Mouse (Mus musculus): Measurements from ENCODE around the gene Pelo. TPM values are rescaled to one million over a fixed set of nuclear protein-coding genes. Genes with fewer than 3 reads are reported as not detected.

The Pelo gene
- polyA plus RNA-seq, 1 experiment, result not detected

DNA sequence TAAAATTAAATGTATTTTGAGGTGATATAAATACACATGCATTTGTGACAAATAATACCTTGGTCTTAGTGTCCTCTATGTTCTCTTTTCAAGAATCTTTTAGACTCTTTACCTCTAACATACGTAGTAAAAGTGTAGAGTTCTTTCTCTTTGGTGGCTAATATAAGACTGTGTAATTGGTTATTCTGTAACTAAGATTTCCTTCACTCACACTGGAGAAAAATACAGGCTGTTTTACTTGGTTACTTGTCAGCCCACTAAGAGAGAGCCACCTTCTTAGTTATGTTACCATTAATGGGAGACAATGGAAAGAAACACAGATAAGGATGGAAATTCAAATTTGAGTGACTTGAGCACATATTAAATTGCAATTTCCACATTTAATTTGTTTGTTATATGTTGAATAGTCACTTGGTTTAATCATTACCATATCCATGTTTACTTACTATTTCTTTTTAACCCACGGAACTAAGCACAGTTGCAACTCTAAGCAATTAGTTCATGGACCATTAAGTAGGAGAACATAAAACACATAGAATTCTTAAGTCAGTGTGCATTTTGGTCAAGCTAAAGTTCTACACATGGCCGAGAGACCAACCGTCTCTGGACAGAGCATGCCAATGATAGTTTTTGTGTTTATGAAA lies 22.5 kb downstream of the Pelo start:
- WGBS, result 87% methylated on average over 4 of the region's 4 CpGs
- Histone ChIP-seq H3K27ac (ENCODE audit: insufficient read depth, low read depth, low read length) (no peak overlapping the region), H3K4me3 (ENCODE audit: insufficient read depth, low read depth, low read length) (no peak overlapping the region), H3K4me1 (ENCODE audit: control insufficient read depth, insufficient read depth, low read length) (no peaks in the 10 kb centered on the region)
- TF ChIP-seq CTCF (IDR thresholded peaks at IDR 0.05; ENCODE audit: insufficient read depth, low read depth, low read length), result no peak
- TF ChIP-seq POLR2A (IDR thresholded peaks at IDR 0.05; ENCODE audit: insufficient read depth, low read depth, low read length), result no peak

DNA sequence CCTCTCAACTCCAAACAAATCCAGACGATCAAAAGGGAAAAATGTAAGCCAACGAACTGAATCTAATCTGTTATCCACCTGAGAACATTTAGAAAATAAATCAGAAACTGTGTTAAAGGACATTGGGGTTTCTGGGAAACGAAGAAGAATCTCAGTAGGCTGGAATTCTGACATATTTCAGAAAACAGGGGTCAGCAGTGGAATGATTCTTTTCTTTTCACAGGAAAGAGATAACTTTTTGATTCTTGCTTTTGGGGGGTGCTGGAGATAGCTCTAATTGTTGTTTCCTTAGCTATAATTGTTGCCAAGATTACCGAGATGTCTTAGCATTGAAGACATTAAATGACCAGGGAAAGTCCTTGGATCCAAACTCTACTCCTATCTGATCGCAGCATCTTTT lies 32.4 kb downstream of the Pelo start:
- WGBS, result 81% methylated on average over 5 of the region's 5 CpGs
- TF ChIP-seq POLR2A (IDR thresholded peaks at IDR 0.05; ENCODE audit: insufficient read depth, low read depth, low read length), result no peak
- no peak for TF ChIP-seq CTCF (IDR thresholded peaks at IDR 0.05; ENCODE audit: insufficient read depth, low read depth, low read length)
- Histone ChIP-seq H3K4me1 (ENCODE audit: control insufficient read depth, insufficient read depth, low read length) (no peaks in the 10 kb centered on the region), H3K27ac (ENCODE audit: insufficient read depth, low read depth, low read length) (no peak overlapping the region), H3K4me3 (ENCODE audit: insufficient read depth, low read depth, low read length) (no peak overlapping the region)

DNA sequence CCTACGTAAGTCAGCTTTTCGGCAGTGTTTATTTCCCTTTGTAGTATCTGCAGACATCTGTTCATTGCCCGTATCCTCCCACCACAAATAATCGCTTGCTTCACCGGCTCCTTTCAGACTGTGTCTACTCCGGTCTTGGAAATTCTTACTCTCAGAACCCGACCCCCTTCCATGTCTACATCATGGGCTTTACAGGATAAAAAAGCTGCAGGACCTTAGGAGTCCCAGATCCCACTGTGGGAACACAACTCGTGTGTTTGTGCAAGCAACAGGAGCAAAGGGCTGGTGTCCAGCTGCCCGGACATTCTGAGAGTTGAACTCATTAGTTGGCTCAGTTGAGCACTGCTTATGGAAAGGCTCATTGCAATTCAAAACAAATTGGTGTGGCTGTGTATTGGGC lies 35.2 kb downstream of the Pelo start:
- no peaks in the 10 kb centered on the region for H3K4me1 ChIP-seq (ENCODE audit: control insufficient read depth, insufficient read depth, low read length)
- WGBS, result 9% methylated on average over 9 of the region's 9 CpGs
- no peak overlapping the region for H3K27ac ChIP-seq (ENCODE audit: insufficient read depth, low read depth, low read length)
- H3K4me3 ChIP-seq (ENCODE audit: insufficient read depth, low read depth, low read length), result no peak overlapping the region
- TF ChIP-seq POLR2A (IDR thresholded peaks at IDR 0.05; ENCODE audit: insufficient read depth, low read depth, low read length) (no peak), CTCF (IDR thresholded peaks at IDR 0.05; ENCODE audit: insufficient read depth, low read depth, low read length) (no peak)

DNA sequence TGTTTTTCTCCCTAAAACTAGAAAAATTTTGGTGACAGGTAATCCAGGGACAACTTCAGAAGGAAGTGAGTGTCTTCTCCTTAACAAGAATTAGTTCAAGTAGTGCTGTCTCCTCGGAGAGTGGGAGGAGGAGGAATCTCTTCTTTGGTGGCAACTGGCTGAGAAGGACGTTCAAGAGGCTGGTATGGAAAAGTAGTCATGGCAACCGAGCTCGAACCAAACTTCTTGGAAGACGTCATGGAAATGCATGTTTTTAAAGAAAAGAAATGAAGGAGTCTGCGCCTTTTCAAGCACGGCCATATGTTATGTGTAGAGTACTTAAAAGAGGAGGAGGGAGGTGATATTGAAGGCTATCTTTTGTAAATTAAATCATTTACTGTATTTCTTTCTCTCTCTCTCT lies 37.4 kb downstream of the Pelo start:
- 48% methylated on average over 7 of the region's 7 CpGs for WGBS
- TF ChIP-seq POLR2A (IDR thresholded peaks at IDR 0.05; ENCODE audit: insufficient read depth, low read depth, low read length), result no peak
- TF ChIP-seq CTCF (IDR thresholded peaks at IDR 0.05; ENCODE audit: insufficient read depth, low read depth, low read length), result no peak
- Histone ChIP-seq H3K4me3 (ENCODE audit: insufficient read depth, low read depth, low read length) (no peak overlapping the region), H3K27ac (ENCODE audit: insufficient read depth, low read depth, low read length) (no peak overlapping the region), H3K4me1 (ENCODE audit: control insufficient read depth, insufficient read depth, low read length) (no peaks in the 10 kb centered on the region)

DNA sequence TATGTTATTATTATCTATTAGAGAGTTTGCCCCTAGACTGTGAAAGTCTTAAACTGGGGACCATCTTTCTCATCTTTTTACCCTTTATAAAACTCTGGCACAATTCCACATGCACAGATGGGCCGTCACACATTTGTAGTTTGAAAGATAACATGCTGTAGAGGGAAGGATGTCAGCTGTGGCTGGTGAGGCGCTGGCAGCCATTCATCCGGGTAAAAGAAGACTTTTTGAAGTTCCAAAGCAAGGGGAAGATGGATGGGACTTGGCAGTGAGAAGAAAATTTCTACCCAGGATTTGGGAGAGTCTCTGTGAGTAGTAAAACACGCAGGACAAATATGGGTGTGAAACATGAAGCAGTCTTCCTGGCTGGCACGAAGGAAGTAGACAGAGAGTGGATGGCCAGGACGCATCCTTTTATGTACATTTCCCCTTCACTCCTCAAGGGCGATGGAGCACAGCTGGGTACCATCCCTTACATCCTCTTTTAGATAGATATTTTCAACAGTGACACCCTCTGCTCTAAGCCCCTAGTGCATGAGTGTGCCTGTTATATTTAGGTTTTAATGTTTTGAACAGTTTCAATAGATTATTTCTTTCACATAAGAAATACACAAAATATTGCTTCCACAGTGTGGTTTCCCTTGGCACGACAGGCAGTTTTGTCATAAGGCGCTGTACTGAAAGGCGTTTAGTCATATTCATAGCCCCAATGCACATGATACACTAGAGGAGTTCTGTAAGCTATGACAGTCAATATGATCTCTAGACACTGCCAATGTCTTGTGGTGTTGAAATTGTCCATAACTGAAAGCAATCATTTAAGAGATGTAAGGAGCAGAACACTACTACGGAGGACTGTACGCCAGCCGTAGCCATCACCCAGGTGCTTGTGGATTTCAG lies 39.1 kb downstream of the Pelo start:
- no peaks in the 10 kb centered on the region for H3K4me1 ChIP-seq (ENCODE audit: control insufficient read depth, insufficient read depth, low read length)
- 87% methylated on average over 13 of the region's 13 CpGs for WGBS
- no peak overlapping the region for H3K27ac ChIP-seq (ENCODE audit: insufficient read depth, low read depth, low read length)
- TF ChIP-seq POLR2A (IDR thresholded peaks at IDR 0.05; ENCODE audit: insufficient read depth, low read depth, low read length) (no peak), CTCF (IDR thresholded peaks at IDR 0.05; ENCODE audit: insufficient read depth, low read depth, low read length) (no peak)
- H3K4me3 ChIP-seq (ENCODE audit: insufficient read depth, low read depth, low read length), result no peak overlapping the region

DNA sequence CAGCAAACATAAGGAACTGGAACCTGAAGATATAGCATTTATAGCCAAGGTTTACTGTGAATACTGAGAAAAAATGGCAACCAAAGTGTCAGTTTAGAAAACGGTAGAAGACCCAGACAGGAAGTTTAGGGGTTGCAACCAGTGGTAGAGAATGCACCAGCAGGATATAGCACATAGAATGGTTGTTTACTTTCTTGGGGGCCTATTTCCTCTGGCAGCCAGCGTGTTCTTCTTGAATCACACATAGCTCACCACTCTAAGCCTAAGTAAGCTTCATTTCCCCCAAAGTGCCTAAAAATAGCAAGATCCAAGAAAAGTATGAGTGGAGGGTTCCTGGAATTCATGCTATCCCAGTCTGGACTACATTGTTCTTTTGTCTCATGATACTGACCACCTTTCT lies 47.3 kb downstream of the Pelo start:
- TF ChIP-seq POLR2A (IDR thresholded peaks at IDR 0.05; ENCODE audit: insufficient read depth, low read depth, low read length) (no peak), CTCF (IDR thresholded peaks at IDR 0.05; ENCODE audit: insufficient read depth, low read depth, low read length) (no peak)
- H3K27ac ChIP-seq (ENCODE audit: insufficient read depth, low read depth, low read length), result no peak overlapping the region
- H3K4me1 ChIP-seq (ENCODE audit: control insufficient read depth, insufficient read depth, low read length), result no peaks in the 10 kb centered on the region
- H3K4me3 ChIP-seq (ENCODE audit: insufficient read depth, low read depth, low read length), result no peak overlapping the region
- WGBS, result 64% methylated on average over 2 of the region's 2 CpGs

Other genes with a start within 250 kb of the Pelo start
- not detected in 2 replicates for gene Itga2, start 158.1 kb downstream of the Pelo start, polyA plus RNA-seq (2012; ENCODE audit: insufficient read depth, insufficient read length, low replicate concordance, missing spikeins)
- gene Gm49395, start 11.7 kb upstream of the Pelo start, polyA plus RNA-seq (2012; ENCODE audit: insufficient read depth, insufficient read length, low replicate concordance, missing spikeins), result not detected in 2 replicates
- not detected in 2 replicates for gene Itga1, start 11.8 kb upstream of the Pelo start, polyA plus RNA-seq (2012; ENCODE audit: insufficient read depth, insufficient read length, low replicate concordance, missing spikeins)